Mouse (Mus musculus) spleen, adult 10 weeks (tissue): ENCODE results near the gene Nek10. TPM values are rescaled to one million over a fixed set of nuclear protein-coding genes. Genes with fewer than 3 reads are reported as not detected.

Experiments used
- polyA plus RNA-seq: library from polyadenylated mRNA; stranded (reverse); fragments of 350-450 nt; fragmentation: Illumina TruSeq; extraction: RNeasy Lipid Tissue Mini Kit (QIAGEN cat#74804); gene quantifications from one replicate; pipeline ENCODE4 v1.2.3, GENCODE M21; 2015; ENCODE audit warnings: low replicate concordance; ENCODE audit not compliant: insufficient read depth

Nek10 gene
- polyA plus RNA-seq: 0.04 TPM

DNA sequence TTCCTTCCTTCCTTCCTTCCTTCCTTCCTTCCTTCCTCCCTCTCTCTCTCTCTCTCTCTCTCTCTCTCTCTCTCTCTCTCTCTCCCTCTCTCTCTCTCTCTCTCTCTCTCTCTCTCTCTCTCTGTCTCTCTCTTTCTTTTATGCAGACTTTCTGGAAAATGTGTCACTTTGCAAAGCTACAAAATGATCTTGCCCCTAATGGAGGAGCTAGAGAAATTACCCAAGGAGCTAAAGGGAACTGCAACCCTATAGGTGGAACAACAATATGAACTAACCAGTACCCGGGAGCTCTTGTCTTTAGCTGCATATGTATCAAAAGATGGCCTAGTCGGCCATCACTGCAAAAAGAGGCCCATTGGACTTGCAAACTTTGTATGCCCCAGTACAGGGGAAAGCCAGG lies at the start of gene Nek10:
Gene Nek10 (plus strand): TSS at position 301 of the 400 bp plus-strand sequence.

Other genes with a start within 250 kb of the Nek10 start
- 42.3 TPM for gene Slc4a7, start 101.1 kb upstream of the Nek10 start, polyA plus RNA-seq